Mouse (Mus musculus) forelimb bud, embryonic 11.5 days (tissue): Measurements from ENCODE around the gene Sh2d1a.

Experiments used
- DNase-seq: peaks from one replicate; pipeline ENCODE4 v3.0.0-alpha.2; 2012; ENCODE audit warnings: low read depth, low spot score

The Sh2d1a gene

DNA sequence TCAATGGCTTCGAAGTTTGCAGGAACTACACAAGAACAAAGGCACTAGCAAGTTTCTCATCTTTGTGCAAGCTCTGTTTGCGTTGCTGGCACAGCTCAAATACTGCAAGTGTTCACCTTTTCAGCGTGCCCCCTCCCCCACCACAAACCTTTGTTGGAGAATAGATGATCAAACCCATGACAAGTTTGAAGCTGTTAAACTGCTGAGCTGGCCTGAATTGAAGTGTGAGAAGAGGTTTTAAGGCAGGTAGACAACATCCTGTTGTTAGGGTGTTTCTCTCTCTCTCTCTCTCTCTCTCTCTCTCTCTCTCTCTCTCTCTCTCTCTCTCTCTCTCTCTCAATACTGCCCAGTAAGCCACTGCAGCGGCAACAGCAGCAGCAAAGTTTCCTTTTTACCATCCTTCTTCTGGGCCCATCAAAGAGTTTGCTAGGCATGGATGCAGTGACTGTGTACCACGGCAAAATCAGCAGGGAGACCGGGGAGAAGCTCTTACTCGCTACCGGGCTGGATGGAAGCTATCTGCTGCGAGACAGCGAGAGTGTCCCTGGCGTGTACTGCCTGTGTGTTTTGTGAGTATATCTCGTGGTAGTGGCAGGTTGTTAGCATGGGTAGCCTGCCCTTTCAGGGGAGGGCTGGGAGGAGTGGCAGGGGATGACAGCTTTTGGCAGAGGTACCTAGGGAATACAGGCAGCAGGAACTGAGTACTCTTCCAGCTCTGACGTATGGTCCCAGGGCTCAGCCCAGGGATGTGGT lies at the start of gene Sh2d1a:
Gene Sh2d1a, plus strand, starts transcription at position 163 of the 753 bp plus-strand sequence.
- DNase-seq = no peak

DNA sequence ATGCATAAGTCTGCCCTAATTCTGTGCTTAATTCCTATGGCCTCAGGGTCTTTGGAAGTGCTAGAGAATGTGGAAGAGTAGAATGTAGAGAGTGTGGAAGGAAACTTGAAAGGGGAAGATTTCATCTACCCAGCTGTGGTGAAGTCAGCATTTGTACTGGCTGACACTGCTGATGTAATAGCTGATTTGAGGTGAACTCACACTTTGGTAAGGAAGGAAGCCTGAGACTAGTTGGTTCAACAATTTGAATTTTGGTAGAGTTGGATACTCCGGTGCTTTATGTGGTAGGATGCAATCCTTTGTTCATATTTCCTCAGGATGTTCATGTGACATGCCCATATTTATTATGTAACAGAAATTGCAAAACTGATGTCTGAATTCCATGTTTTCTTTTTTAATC lies 49.3 kb upstream of the Sh2d1a start:
- DNase-seq = no peak

DNA sequence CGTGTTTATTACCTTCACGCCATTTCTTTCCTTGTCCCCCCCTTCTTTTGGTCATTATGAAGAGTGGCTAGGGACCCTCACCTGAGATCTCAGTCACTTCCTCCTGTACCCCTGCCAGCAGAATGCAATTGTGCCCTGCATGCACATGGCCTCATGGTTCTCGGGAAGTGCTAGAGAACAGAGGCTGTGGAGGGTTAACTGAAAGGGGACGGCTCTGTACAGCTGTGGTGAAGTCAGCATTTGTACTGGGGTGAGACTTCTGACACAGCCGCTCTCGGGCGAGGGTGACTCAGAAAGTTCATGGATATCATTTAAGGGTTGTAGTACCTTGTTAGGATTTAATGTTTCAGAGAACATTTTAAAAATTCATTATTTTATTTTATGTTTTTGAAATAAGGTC lies 47.7 kb upstream of the Sh2d1a start:
- DNase-seq = no peak

DNA sequence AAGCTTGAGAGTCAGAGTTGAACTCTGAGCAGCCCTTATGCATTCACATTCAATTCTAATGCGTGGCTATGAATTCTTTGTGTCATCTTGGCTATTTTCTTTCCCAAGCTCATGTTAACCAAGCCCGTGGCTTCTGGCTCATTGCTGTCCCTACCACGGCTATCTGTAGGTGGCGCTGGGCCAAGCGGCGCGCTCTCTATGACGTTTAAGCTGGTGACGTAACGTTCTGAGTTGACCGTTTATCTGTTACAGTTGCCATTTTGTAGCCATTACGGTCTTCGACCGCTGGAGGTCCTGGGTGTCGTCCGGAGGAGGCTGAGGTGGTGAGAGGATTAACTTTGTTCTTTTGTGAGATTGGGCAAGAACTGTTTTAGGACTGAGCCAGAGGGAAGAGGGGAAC lies 12.8 kb upstream of the Sh2d1a start, which contains the start of gene Tex13c2:
Gene Tex13c2, plus strand, starts transcription at position 246 of the 400 bp plus-strand sequence.
- no peak for DNase-seq

DNA sequence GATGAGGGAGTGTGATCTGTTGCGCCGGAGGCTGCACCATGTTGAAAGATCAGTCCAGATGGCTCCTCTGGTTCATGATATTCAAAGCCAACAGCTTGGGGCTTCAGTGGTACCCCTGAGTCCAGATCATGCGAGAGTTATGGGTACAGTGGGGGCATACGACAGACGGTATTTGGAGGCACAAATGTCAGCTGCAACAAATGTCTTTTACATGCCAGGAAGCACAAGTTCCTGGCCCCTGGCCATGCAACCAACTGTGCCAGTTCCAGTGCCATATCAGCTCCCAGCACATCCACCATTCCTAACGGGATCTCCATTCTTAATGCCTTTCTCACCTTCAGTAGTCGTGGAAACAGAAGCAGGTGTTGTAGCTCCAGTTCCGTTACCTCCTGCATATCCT lies 11.9 kb upstream of the Sh2d1a start:
- DNase-seq = no peak

DNA sequence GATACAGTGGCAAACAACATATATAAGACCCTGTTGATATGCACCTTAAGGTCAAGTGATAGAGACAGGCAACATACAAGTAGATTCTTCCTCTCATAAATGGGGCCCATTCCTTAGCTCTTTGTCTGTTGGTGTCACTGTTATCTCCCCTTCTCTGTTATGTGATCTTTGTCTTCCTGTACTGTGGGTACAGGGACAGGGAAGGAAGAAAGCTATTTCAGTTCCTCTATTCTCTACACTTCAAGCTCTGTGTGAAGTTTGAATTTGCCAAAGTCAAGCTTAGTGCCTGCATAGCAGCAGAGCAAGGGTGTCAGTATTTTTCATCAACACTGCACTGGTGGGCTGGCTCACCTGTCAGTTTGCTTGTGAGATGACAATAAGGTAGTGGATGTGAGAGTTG lies 1.7 kb upstream of the Sh2d1a start:
- no peak for DNase-seq

DNA sequence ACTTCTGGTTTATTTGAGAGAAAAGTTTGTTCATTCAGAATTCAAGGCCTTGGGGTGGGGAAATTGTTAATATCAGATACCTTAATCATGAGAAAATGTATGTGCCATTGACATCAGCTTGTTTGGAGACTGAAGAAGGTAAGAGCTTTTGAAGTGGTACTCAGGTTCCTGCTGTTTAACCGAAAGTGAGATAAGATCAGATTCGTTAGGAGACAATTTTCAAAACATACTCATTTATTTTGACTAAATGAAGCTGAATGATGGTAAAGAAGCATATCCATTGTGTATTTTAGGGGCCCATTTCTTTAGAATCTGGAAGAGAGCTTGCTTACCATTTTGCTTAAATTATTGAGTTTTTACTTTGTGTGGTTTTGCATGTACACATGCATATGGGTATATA lies 8.9 kb downstream of the Sh2d1a start:
- DNase-seq = no peak

DNA sequence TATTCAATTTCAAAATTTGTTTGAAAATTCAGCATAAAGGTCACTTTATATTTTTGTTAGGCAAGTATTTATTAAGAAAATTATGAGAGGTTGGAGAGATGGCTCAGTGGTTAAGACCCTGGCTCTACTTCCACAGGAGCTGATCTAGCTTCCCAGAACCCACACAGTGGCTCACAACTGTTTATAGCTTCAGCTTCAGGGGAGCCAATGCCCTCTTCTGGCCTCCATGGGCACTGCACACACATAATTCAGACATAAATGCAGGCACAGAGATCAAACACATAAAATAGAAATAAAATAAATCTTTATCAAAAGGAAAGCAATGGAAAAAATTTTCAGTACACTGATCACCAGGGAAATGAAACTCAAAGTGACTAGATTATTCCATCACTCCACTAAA lies 10.3 kb downstream of the Sh2d1a start:
- DNase-seq = no peak

DNA sequence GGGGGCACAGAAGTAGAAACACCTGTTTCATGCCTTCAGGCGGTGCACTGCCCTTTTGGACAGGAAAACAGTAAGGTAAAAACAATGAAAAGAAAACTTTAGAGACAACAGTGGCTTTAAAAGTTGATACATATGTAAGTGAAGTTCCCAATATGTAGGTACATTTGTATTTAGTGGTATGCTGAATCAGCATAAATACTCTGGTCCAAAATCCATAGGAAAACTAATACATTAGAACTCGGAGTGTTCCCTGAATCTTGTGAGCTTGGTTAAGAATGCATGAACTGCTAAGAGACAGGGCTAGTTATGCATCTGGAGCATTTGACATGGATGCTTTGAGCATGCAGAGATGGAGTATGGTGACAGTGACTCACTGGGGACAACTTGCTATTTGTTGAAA lies 20.6 kb downstream of the Sh2d1a start:
- no peak for DNase-seq

DNA sequence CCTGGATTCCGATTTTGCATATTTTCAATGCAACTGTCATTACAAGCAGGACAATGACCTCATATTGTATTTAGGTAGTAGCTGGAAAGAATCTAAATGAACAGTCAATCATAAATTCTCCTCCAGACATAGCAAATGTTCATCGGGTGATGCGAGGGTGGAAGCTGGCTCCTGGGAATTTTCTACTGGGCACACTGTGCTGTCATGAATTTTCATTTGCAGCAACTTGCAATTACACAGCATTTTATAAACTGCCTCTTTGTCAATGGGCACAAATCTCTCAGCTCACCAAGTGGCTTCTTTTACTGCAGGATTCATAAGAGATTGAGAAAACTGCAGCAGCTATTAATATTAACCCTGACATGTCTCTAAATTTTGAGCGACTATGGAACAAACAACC lies 28.4 kb downstream of the Sh2d1a start:
- no peak for DNase-seq

DNA sequence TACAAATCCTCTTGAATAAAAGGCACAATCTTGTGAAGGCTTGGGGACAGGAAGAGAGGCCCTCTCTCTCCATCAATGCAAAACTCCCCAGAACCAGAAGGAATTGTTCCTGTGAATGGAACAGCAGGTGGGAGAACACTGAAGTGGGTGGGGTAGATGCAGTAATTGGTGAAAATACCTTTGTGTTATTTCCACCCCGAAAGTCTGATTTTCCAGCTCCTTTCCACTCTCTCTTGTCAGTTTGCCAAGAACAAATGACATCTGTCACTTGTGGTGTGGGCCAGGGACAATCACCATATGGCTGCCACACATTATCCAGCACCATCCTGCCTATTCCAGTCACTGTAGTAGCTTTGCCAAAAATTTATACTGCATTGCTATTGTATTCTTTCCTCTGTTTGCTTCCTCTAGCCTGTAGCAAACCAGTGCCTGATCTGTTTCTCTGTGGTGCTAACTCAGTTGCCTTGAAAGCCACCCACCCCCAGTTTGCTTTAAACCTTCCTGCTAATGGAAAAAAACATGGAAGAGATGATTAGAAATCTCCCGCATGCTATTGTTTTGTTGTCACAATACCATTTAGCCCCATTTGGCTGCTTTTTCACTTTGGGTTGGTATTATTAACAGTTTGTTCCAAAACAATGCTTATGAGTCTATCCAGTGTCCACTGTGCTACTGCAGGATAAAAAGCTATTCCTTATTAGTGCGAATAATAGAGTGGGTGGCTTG lies 37.9 kb downstream of the Sh2d1a start:
- DNase-seq = no peak

DNA sequence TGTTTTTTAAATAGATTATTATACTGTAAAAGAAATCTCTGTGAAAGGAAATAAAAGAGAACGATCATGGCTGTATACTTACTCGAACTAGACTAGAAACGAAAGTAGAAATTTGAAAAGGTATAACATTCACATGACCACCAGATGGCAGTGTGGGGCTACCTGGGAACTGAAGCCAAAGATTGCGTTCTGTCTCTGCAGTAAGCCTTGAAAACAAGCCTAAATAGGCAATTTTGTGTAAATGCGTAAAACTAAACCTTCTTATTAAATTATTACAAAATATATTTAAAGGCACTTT lies 38.5 kb downstream of the Sh2d1a start:
- DNase-seq = peak; percentile 57

DNA sequence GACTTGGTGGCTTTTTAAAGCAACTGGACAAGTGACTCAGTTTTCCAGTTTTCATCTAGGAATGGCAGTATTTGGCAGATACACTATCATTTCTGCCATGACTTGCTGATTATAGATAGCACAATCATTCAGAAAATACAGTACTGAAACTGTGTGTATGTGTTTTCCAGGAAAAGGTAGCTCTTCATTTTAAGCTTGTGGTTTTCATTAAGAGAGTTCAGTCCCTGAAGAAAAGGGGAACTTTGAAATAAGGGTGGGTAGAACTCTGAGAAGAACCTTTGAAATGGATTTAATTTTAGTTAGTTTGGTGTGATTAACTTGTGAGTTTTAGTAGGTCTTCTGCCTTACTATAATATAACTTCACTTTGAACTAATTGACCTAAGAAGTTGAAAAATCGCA lies 42.8 kb downstream of the Sh2d1a start:
- no peak for DNase-seq

DNA sequence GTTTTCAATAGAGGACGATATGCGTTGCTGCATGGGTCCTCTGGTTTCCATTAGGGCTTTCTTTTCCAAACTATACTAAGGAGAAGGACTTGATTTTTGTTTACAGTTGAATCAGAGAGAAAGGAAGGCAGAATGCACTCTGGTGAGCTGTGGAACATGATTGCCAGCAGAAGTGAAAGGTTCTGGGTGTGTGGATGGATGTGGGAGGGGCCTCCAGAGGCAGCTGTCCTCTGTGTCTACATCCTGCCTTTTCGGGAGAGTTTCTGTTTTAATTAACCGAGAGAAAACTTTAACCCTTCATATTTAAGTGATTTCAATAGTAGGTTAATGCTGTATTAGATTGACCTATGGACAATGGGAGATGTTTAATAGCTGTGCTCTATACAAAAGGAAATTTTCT lies 46.3 kb downstream of the Sh2d1a start:
- DNase-seq = no peak

DNA sequence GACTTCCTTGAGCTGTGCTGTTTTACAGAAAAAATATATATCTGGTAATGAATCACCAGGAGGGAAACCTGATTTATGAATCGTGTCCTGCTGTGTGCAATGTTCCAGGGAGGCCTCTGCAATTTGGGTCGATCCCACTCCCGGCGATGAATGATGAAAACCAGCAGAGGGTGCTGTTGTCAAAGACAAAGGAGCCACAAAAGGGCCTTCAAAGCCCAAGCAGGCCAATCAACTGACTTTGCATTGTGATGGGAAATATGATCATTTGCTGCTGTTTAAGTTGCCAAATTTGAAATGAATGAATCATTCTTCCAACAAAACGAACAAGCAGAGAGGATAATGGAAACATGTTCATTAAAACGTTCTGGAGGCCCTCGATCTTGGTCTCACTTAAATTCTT lies 55.0 kb downstream of the Sh2d1a start:
- peak; percentile 51 for DNase-seq

DNA sequence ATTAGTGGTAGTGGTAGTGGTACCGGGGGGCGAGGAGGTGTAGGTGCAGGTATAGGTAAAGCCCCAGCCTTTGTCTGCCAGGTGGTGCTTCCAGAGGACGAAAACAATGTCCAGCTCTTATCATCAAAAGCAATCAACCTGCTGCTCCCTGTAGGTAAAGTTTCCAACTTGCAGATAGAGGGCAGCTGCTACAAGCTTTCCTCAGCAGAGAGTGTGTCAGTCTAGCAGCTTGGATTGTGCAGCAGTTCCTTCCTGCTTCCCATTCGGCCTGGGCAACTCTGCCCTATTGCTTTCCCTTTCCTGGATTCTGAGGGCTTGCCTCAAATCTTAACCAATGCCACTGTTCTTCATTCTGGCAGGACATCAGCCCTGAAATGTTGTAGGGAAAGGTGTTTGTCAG lies 56.4 kb downstream of the Sh2d1a start:
- DNase-seq = no peak
